Mouse (Mus musculus): ENCODE results near the gene Cgnl1.

Gene Cgnl1

GRCm38 (mm10) chr9:71770991-71771767 is at the start of gene Cgnl1:
Gene Cgnl1 (minus strand): TSS chr9:71771602.
- no peak for DNase-seq (ENCODE audit: low spot score in 2 of 2)

GRCm38 (mm10) chr9:71818453-71818852 is 47.1 kb upstream of the Cgnl1 start:
- DNase-seq (ENCODE audit: low spot score in 2 of 2) = no peak

GRCm38 (mm10) chr9:71816121-71816520 is 44.7 kb upstream of the Cgnl1 start:
- DNase-seq (ENCODE audit: low spot score in 2 of 2) = no peak

- DNase-seq (ENCODE audit: low spot score in 2 of 2) = no peak
Measured at GRCm38 (mm10) chr9:71813565-71813964, 42.2 kb upstream of the Cgnl1 start.

GRCm38 (mm10) chr9:71812914-71813313 is 41.5 kb upstream of the Cgnl1 start:
- no peak for DNase-seq (ENCODE audit: low spot score in 2 of 2)

- DNase-seq (ENCODE audit: low spot score in 2 of 2) = no peak
Measured at GRCm38 (mm10) chr9:71812402-71812801, 41.0 kb upstream of the Cgnl1 start.

GRCm38 (mm10) chr9:71811404-71811803 is 40.0 kb upstream of the Cgnl1 start:
- DNase-seq (ENCODE audit: low spot score in 2 of 2) = no peak

GRCm38 (mm10) chr9:71810723-71811122 is 39.3 kb upstream of the Cgnl1 start:
- no peak for DNase-seq (ENCODE audit: low spot score in 2 of 2)

GRCm38 (mm10) chr9:71808640-71809254 is 37.3 kb upstream of the Cgnl1 start:
- no peak for DNase-seq (ENCODE audit: low spot score in 2 of 2)

- no peak for DNase-seq (ENCODE audit: low spot score in 2 of 2)
Measured at GRCm38 (mm10) chr9:71807801-71808200, 36.4 kb upstream of the Cgnl1 start.

GRCm38 (mm10) chr9:71806422-71806805 is 35.0 kb upstream of the Cgnl1 start:
- peak; percentile 34 to 80 for DNase-seq (ENCODE audit: low spot score in 2 of 2)

- no peak for DNase-seq (ENCODE audit: low spot score in 2 of 2)
Measured at GRCm38 (mm10) chr9:71805646-71806421, 34.4 kb upstream of the Cgnl1 start.

GRCm38 (mm10) chr9:71804116-71804515 is 32.7 kb upstream of the Cgnl1 start:
- DNase-seq (ENCODE audit: low spot score in 2 of 2) = no peak

- no peak for DNase-seq (ENCODE audit: low spot score in 2 of 2)
Measured at GRCm38 (mm10) chr9:71803281-71803680, 31.9 kb upstream of the Cgnl1 start.

- no peak for DNase-seq (ENCODE audit: low spot score in 2 of 2)
Measured at GRCm38 (mm10) chr9:71799598-71799997, 28.2 kb upstream of the Cgnl1 start.

GRCm38 (mm10) chr9:71798176-71798575 is 26.8 kb upstream of the Cgnl1 start:
- no peak for DNase-seq (ENCODE audit: low spot score in 2 of 2)

- DNase-seq (ENCODE audit: low spot score in 2 of 2) = no peak
Measured at GRCm38 (mm10) chr9:71777404-71777803, 6.0 kb upstream of the Cgnl1 start.

- DNase-seq (ENCODE audit: low spot score in 2 of 2) = no peak
Measured at GRCm38 (mm10) chr9:71776337-71776736, 4.9 kb upstream of the Cgnl1 start.

GRCm38 (mm10) chr9:71773563-71773962 is 2.2 kb upstream of the Cgnl1 start:
- no peak for DNase-seq (ENCODE audit: low spot score in 2 of 2)

GRCm38 (mm10) chr9:71772338-71772737 is 936 bp upstream of the Cgnl1 start:
- DNase-seq (ENCODE audit: low spot score in 2 of 2) = no peak

GRCm38 (mm10) chr9:71770484-71770883 is 918 bp downstream of the Cgnl1 start:
- no peak for DNase-seq (ENCODE audit: low spot score in 2 of 2)

- DNase-seq (ENCODE audit: low spot score in 2 of 2) = no peak
Measured at GRCm38 (mm10) chr9:71769701-71770100, 1.7 kb downstream of the Cgnl1 start.

- DNase-seq (ENCODE audit: low spot score in 2 of 2) = no peak
Measured at GRCm38 (mm10) chr9:71768119-71768518, 3.3 kb downstream of the Cgnl1 start.
